ENCODE assay signal across 9 mouse cellular contexts in the genomic region with DNA sequence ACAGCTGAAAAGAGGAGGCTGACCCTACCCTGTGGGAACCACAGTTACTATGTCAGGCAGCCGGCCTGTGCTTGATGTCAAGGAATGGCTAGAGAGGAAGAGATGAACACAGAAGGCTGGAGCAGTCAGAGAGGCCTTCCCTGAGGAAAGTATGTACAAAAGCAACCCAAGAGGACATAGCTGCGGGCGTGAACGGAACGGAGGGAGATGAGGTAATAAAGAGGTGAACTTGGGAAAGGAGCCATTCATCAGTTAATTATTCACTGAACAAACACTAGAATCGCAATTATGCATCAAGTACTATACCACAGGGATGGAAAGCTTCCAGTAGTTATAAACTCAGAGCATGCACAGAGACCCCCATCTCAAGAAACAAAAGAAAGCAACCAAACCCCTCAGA. TPM values are rescaled to one million over a fixed set of nuclear protein-coding genes. Genes with fewer than 3 reads are reported as not detected.
"Had no signal": no experiment of that assay in that cellular context is flagged by ENCODE, and none has a peak within 500 bp of the region (broad histone marks: within the 10 kb centered on the region; RNA-seq: fewer than 3 reads in every experiment).

No protein-coding gene starts in this region.

- H3K9ac ChIP-seq: limb, embryonic 13.5 days; liver, embryonic 14.5 days; lung, embryonic 15.5 days; midbrain, embryonic 15.5 days; neural tube, embryonic 13.5 days; stomach, embryonic 15.5 days had no signal

- H3K27me3 ChIP-seq: lung, embryonic 15.5 days; midbrain, embryonic 15.5 days; neural tube, embryonic 13.5 days had no signal

- H3K36me3 ChIP-seq: limb, embryonic 13.5 days; lung, embryonic 15.5 days; stomach, embryonic 15.5 days had no signal

- H3K4me1 ChIP-seq: limb, embryonic 13.5 days; stomach, embryonic 15.5 days had no signal

- H3K4me3 ChIP-seq: limb, embryonic 13.5 days; lung, embryonic 15.5 days; midbrain, embryonic 15.5 days; neural tube, embryonic 13.5 days; stomach, embryonic 15.5 days had no signal

- H3K27ac ChIP-seq: limb, embryonic 13.5 days; liver, embryonic 14.5 days; lung, embryonic 15.5 days; midbrain, embryonic 15.5 days; neural tube, embryonic 13.5 days; stomach, embryonic 15.5 days had no signal

- H3K4me2 ChIP-seq: limb, embryonic 13.5 days; lung, embryonic 15.5 days; midbrain, embryonic 15.5 days; neural tube, embryonic 13.5 days; stomach, embryonic 15.5 days had no signal

- H3K9me3 ChIP-seq: limb, embryonic 13.5 days; lung, embryonic 15.5 days; midbrain, embryonic 15.5 days; neural tube, embryonic 13.5 days; stomach, embryonic 15.5 days had no signal

- ATAC-seq: midbrain, embryonic 15.5 days had no signal

RNA-seq across cellular contexts. Expression of a gene that starts 5.0 kb away (rescaled TPM):
- total RNA-seq: liver, adult 2 months; megakaryocyte progenitor cell, adult 5-6 weeks had no signal
- polyA plus RNA-seq: liver, adult 2 months; liver, embryonic 14.5 days had no signal

RNA-seq across cellular contexts. Expression of a gene that starts 19.3 kb away (rescaled TPM):
- total RNA-seq: monocyte, adult 5-6 weeks had no signal

RNA-seq across cellular contexts. Expression of a gene that starts 47.4 kb away (rescaled TPM):
- total RNA-seq: monocyte, adult 5-6 weeks had no signal
